Mouse (Mus musculus): ENCODE data around the gene Gm6904. TPM values are rescaled to one million over a fixed set of nuclear protein-coding genes. Genes with fewer than 3 reads are reported as not detected.
"Not testable (repeated sequence)": the region's sequence is repeated elsewhere in the genome, so short reads cannot be mapped to it uniquely, and the experiment has no call there.

Gm6904 gene
- polyA plus RNA-seq (2015; fragmentation: Nextera tagmentation; extraction: Ambion mirVana), result not detected in 2 replicates

GRCm38 (mm10) chr14:59260056-59260455, at the start of gene Gm6904:
TSS of gene Gm6904 (minus strand) at chr14:59260216.
- Histone ChIP-seq H3K4me2 (no peak within 1 kb of the TSS), H3K9ac (replicated peaks) (no peak within 1 kb of the TSS), H3K4me3 (replicated peaks) (no peak within 1 kb of the TSS), H3K4me1 (no peaks in the 10 kb centered on the region), H3K27me3 (replicated peaks) (no peaks in the 10 kb centered on the region), H3K27ac (replicated peaks) (no peak within 1 kb of the TSS), H3K9me3 (replicated peaks) (no peaks in the 10 kb centered on the region), H3K36me3 (no peaks in the 10 kb centered on the region)
- ATAC-seq (ENCODE audit: low FRiP score), result no peak
- 79% methylated on average over 3 of the region's 3 CpGs for WGBS

GRCm38 (mm10) chr14:59297391-59297790, 37.4 kb upstream of the Gm6904 start, which contains the start of gene Phf11a:
TSS of gene Phf11a (minus strand) at chr14:59297522.
- H3K9me3 ChIP-seq (replicated peaks); H3K4me3 ChIP-seq (replicated peaks); ATAC-seq (ENCODE audit: low FRiP score); H3K27ac ChIP-seq (replicated peaks); H3K4me2 ChIP-seq; H3K9ac ChIP-seq (replicated peaks); H3K27me3 ChIP-seq (replicated peaks); H3K4me1 ChIP-seq; H3K36me3 ChIP-seq: not testable (repeated sequence)
- 76% methylated on average over 1 of the region's 1 CpGs for WGBS

DNA sequence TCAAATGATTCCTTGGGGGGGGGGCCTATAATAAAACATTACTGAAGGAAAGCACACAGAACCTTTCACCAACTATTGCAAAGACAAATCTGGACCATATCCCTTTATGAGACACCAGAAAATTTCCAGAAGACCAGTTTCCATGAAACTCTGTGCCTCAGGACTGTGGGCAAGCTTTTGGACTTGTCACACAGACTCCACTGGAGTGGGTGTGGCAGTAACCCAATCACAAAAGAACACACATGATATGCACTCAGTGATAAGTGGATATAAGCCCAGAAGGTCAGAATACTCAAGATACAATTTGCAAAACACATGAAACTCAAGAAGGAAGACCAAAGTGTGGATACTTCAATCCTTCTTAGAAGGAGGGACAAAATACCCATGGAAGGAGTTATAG, 31.8 kb upstream of the Gm6904 start:
- H3K4me2 ChIP-seq; H3K27me3 ChIP-seq (replicated peaks); H3K4me1 ChIP-seq; H3K9me3 ChIP-seq (replicated peaks); ATAC-seq (ENCODE audit: low FRiP score); H3K36me3 ChIP-seq; H3K4me3 ChIP-seq (replicated peaks); H3K27ac ChIP-seq (replicated peaks); H3K9ac ChIP-seq (replicated peaks): not testable (repeated sequence)

DNA sequence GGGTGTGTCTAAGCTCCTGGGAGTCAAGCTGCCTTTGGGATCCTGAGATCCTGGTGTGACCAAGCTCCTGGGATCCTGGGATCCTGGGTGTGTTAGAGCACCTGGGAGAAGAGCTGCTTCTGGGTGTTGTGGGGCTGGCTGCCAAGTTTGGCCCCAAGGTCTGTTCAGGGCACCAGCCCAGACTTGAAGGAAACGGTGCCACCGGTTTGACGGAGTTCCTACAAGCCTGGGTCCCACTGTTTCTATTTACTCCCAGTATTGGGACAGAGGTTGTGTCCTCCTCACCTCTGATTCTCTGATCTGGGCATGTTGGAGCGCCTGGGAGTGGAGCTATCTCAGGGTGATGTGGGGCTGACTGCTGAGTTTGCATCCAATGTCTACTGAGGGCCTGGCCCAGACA, 14.9 kb upstream of the Gm6904 start:
- H3K4me3 ChIP-seq (replicated peaks); H3K9ac ChIP-seq (replicated peaks); H3K4me2 ChIP-seq; H3K9me3 ChIP-seq (replicated peaks); ATAC-seq (ENCODE audit: low FRiP score); H3K4me1 ChIP-seq; H3K27ac ChIP-seq (replicated peaks); H3K36me3 ChIP-seq; H3K27me3 ChIP-seq (replicated peaks): not testable (repeated sequence)
- 96% methylated on average over 4 of the region's 4 CpGs for WGBS

DNA sequence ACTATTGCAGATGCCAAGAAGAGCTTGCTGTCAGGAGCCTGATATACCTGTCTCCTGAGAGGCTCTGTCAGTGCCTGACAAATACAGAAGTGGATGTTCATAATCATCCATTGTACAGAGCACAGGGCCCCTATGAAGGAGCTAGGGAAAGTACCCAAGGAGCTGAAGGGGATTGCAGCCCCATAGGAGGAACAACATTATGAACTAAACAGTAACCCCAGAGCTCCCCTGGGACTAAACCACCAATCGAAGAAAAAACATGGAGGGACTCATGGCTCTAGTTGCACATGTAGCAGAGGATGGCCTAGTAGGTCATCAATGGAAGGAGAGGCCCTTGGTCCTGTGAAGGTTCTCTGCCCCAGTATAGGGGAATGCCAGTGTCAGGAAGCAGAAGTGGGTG, 4.2 kb downstream of the Gm6904 start:
- WGBS, result 86% methylated on average over 1 of the region's 1 CpGs
- not testable (repeated sequence) for H3K9me3 ChIP-seq (replicated peaks); H3K27ac ChIP-seq (replicated peaks); H3K4me3 ChIP-seq (replicated peaks); H3K4me2 ChIP-seq; H3K4me1 ChIP-seq; ATAC-seq (ENCODE audit: low FRiP score); H3K36me3 ChIP-seq; H3K27me3 ChIP-seq (replicated peaks); H3K9ac ChIP-seq (replicated peaks)

- ATAC-seq (ENCODE audit: low FRiP score), result peak; percentile 66; the same call in 1 of the 2 replicates
Measured at GRCm38 (mm10) chr14:59250350-59250749, 9.7 kb downstream of the Gm6904 start.

DNA sequence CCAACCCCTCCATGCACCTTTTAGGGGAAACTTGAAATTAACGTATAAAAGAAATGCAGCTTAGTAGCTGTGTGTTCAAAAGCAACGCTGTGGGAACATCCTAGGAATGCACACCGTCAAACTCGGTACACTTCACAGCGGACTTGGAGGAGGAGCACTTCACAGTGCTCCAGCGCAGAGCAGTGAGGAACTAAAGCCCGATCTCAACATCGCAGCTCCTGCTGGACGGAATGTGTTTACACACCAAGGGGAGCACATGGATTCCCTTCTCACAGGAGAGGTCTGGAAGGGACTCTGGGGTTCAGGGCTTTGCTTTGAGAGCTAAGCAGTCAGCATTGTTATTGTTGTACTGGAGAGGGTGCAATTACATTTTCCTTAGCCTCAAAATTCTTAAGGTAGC, 26.4 kb downstream of the Gm6904 start:
- Histone ChIP-seq H3K9me3 (replicated peaks) (0 out of 2 replicates have a peak, but pooled peaks cover 2% of the 10 kb centered on the region), H3K9ac (replicated peaks) (no peak overlapping the region), H3K4me1 (no peaks in the 10 kb centered on the region), H3K4me2 (no peak overlapping the region), H3K27ac (replicated peaks) (no peak overlapping the region), H3K36me3 (peaks cover 91% of the 10 kb centered on the region), H3K4me3 (replicated peaks) (no peak overlapping the region), H3K27me3 (replicated peaks) (no peaks in the 10 kb centered on the region)
- ATAC-seq (ENCODE audit: low FRiP score), result no peak
- WGBS, result 98% methylated on average over 9 of the region's 9 CpGs

More at GRCm38 (mm10) chr14:59250350-59250749, 9.7 kb downstream of the Gm6904 start:
- not testable (repeated sequence) for H3K4me3 ChIP-seq (replicated peaks); H3K27ac ChIP-seq (replicated peaks); H3K36me3 ChIP-seq; H3K9ac ChIP-seq (replicated peaks); H3K27me3 ChIP-seq (replicated peaks); H3K9me3 ChIP-seq (replicated peaks); H3K4me1 ChIP-seq; H3K4me2 ChIP-seq
- WGBS, result 76% methylated on average over 5 of the region's 5 CpGs

DNA sequence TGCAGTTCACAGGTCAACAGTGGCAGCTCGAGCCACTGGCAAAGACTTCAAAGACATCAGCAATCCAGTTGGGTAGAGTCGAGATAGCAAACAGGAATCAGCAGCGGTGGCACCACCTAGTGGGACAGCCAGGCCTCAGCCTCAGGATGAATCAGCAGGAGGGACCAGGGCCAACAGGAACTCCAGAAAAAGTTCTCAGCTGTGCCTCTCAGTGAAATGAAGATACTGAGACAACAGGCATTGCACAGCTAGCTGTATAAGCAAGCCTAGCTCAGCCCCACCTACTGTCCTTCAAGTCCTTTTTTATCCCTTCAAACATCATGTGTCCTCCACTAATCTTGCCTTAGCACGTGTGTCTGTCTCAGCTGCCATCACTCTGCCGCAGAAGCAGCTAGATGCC, 28.0 kb downstream of the Gm6904 start:
- no peak overlapping the region for H3K4me3 ChIP-seq (replicated peaks)
- WGBS, result 82% methylated on average over 5 of the region's 5 CpGs
- no peak for ATAC-seq (ENCODE audit: low FRiP score)

DNA sequence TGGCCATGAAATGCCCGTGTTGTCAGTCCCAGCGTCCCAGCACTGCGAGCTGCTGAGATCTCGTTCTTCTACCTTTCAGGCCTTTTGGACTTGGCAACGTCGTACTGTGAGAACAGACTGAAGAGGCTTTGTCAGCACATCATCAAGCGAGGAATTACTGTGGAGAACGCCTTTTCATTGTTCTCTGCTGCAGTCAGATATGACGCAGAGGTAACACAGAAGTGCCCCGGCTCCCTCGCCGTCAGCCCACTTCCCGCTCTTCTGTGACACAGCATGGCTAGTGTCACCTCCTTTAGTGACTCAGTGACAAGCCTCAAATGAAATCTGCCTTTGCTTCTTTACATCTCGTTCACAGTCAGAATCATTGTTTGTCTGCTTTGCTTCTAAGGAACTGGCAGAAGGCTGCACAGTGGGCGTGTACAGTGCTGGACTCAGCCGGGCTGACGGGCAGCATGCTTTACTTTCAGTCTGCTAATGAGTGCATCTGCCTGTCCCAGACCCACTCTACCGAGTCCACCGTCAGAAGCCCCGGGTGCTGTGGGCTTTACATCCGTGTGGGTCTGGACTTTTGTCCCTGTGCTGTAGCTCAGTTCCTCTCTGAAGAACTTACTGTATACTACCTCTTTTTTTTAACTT, 29.6 kb downstream of the Gm6904 start:
- H3K27me3 ChIP-seq (replicated peaks), result no peaks in the 10 kb centered on the region
- ATAC-seq (ENCODE audit: low FRiP score), result no peak
- H3K9ac ChIP-seq (replicated peaks), result no peak overlapping the region
- no peak overlapping the region for H3K27ac ChIP-seq (replicated peaks)
- no peak overlapping the region for H3K4me2 ChIP-seq
- WGBS, result 89% methylated on average over 21 of the region's 21 CpGs
- peaks cover 89% of the 10 kb centered on the region for H3K36me3 ChIP-seq
- no peaks in the 10 kb centered on the region for H3K4me1 ChIP-seq
- H3K9me3 ChIP-seq (replicated peaks), result no peaks in the 10 kb centered on the region
- no peak overlapping the region for H3K4me3 ChIP-seq (replicated peaks)

More for the DNA sequence above, 28.0 kb downstream of the Gm6904 start:
- Histone ChIP-seq H3K27me3 (replicated peaks) (no peaks in the 10 kb centered on the region), H3K4me1 (no peaks in the 10 kb centered on the region), H3K9me3 (replicated peaks) (no peaks in the 10 kb centered on the region), H3K36me3 (peaks cover 90% of the 10 kb centered on the region), H3K27ac (replicated peaks) (no peak overlapping the region), H3K4me2 (no peak overlapping the region), H3K9ac (replicated peaks) (no peak overlapping the region)

DNA sequence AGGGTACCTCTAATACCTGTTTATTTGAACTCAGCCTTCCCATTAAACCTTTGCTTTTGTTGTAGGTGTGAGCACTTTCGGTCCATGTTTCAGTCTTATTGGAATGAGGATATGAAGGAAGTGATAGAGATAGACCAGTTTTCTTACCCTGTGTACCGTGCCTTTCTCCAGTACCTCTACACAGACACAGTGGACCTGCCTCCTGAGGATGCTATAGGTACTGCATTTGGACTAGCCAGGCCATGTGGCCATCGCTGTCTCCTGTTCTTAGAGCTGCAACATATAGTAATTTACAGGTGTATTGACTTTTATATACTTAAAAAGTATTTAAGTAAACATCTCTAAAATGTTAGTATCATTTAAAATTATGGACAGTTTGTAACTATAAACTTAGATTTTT, 30.2 kb downstream of the Gm6904 start:
- no peak for ATAC-seq (ENCODE audit: low FRiP score)
- Histone ChIP-seq H3K9me3 (replicated peaks) (no peaks in the 10 kb centered on the region), H3K27ac (replicated peaks) (no peak overlapping the region), H3K4me3 (replicated peaks) (no peak overlapping the region), H3K4me1 (no peaks in the 10 kb centered on the region), H3K36me3 (peaks cover 88% of the 10 kb centered on the region), H3K4me2 (no peak overlapping the region), H3K9ac (replicated peaks) (no peak overlapping the region), H3K27me3 (replicated peaks) (no peaks in the 10 kb centered on the region)
- WGBS, result 96% methylated on average over 3 of the region's 3 CpGs

GRCm38 (mm10) chr14:59226240-59226639, 33.8 kb downstream of the Gm6904 start:
- Histone ChIP-seq H3K4me2 (no peak overlapping the region), H3K4me1 (no peaks in the 10 kb centered on the region), H3K4me3 (replicated peaks) (no peak overlapping the region), H3K9me3 (replicated peaks) (no peaks in the 10 kb centered on the region), H3K27me3 (replicated peaks) (no peaks in the 10 kb centered on the region), H3K9ac (replicated peaks) (no peak overlapping the region), H3K36me3 (peaks cover 82% of the 10 kb centered on the region), H3K27ac (replicated peaks) (no peak overlapping the region)
- WGBS, result 95% methylated on average over 11 of the region's 11 CpGs
- ATAC-seq (ENCODE audit: low FRiP score), result no peak

- WGBS, result 88% methylated on average over 3 of the region's 3 CpGs
- Histone ChIP-seq H3K9me3 (replicated peaks) (no peaks in the 10 kb centered on the region), H3K4me2 (no peak overlapping the region), H3K9ac (replicated peaks) (no peak overlapping the region), H3K27me3 (replicated peaks) (no peaks in the 10 kb centered on the region), H3K4me1 (no peaks in the 10 kb centered on the region), H3K36me3 (peaks cover 62% of the 10 kb centered on the region), H3K27ac (replicated peaks) (no peak overlapping the region), H3K4me3 (replicated peaks) (no peak overlapping the region)
- no peak for ATAC-seq (ENCODE audit: low FRiP score)
Measured at GRCm38 (mm10) chr14:59219241-59219640, 40.8 kb downstream of the Gm6904 start.

Measured in neural tube, embryonic 15.5 days (tissue).